In the genomic region with DNA sequence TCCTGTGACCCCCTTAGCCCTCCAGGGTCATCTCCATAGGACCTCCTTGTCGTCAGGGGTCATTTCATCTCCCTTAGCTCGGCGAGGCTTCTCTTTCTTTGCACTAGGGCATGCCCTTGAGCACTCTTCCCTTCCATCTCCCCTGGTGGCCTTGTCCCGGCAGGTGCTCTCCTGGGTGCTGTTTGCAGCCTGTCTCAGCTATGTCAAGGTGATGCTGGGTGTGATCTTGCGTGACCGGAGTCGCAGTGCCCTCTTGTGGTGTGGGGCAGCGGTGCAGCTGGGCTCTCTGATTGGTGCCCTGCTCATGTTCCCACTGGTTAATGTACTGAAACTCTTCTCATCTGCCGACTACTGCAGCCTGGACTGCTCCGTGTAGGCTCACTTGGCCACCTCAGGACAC, we compare ENCODE assay signal across 9 mouse cellular contexts. TPM values are rescaled to one million over a fixed set of nuclear protein-coding genes. Genes with fewer than 3 reads are reported as not detected.
DNase-seq lines count a peak whose midpoint lies in the region; ATAC-seq and TF ChIP-seq lines count a peak whose summit lies in the region.
"Had no signal": no experiment of that assay in that cellular context is flagged by ENCODE, and none has a peak within 500 bp of the region (broad histone marks: within the 10 kb centered on the region; RNA-seq: fewer than 3 reads in every experiment).

No protein-coding gene starts in this region.

- no peak overlapping the region for H3K4me3 ChIP-seq in forebrain, postnatal 0 days (ENCODE audit: low read depth, low read length)
- H3K4me3 ChIP-seq in forebrain, embryonic 10.5 days: no peak overlapping the region
- no peak overlapping the region for H3K4me3 ChIP-seq in lung, embryonic 14.5 days (ENCODE audit: low read depth, low read length)
- H3K4me3 ChIP-seq: lung, embryonic 15.5 days had no signal

- no peaks in the 10 kb centered on the region for H3K27me3 ChIP-seq in forebrain, postnatal 0 days (ENCODE audit: insufficient read depth, low read length)
- H3K27me3 ChIP-seq in forebrain, embryonic 10.5 days (ENCODE audit: poor library complexity, severe bottlenecking): peaks cover under 1% of the 10 kb centered on the region; the same call in 1 of the 2 replicates
- H3K27me3 ChIP-seq in lung, embryonic 14.5 days (ENCODE audit: insufficient read depth, low read length): no peaks in the 10 kb centered on the region

- ATAC-seq in forebrain, postnatal 0 days: peak; percentile 52; the same call in 1 of the 2 replicates
- ATAC-seq in lung, embryonic 14.5 days (ENCODE audit: insufficient read depth): no peak
- ATAC-seq in inflammation-experienced regulatory T-cells, adult 6 months: no peak

- no peak overlapping the region for H3K27ac ChIP-seq in forebrain, postnatal 0 days (ENCODE audit: low read depth, low read length)
- H3K27ac ChIP-seq in forebrain, embryonic 10.5 days: no peak overlapping the region
- no peak overlapping the region for H3K27ac ChIP-seq in lung, embryonic 14.5 days (ENCODE audit: low read depth)
- H3K27ac ChIP-seq: lung, embryonic 15.5 days had no signal

- H3K4me1 ChIP-seq in forebrain, postnatal 0 days (ENCODE audit: insufficient read depth): no peaks in the 10 kb centered on the region
- peaks cover 22% of the 10 kb centered on the region for H3K4me1 ChIP-seq in forebrain, embryonic 10.5 days
- H3K4me1 ChIP-seq in lung, embryonic 14.5 days (ENCODE audit: insufficient read depth): no peaks in the 10 kb centered on the region

- H3K4me2 ChIP-seq in forebrain, postnatal 0 days (ENCODE audit: low read depth): no peak overlapping the region
- H3K4me2 ChIP-seq in lung, embryonic 14.5 days: no peak overlapping the region
- H3K4me2 ChIP-seq: lung, embryonic 15.5 days had no signal

- 66% methylated on average over 10 of the region's 10 CpGs for WGBS in forebrain, postnatal 0 days
- WGBS in forebrain, embryonic 10.5 days: 60% methylated on average over 10 of the region's 10 CpGs
- 48% methylated on average over 10 of the region's 10 CpGs for WGBS in lung, embryonic 14.5 days

- peak; percentile 22 for DNase-seq in forebrain, postnatal 0 days
- DNase-seq in forebrain, embryonic 10.5 days (ENCODE audit: extremely low spot score, low spot score): no peak
- DNase-seq in lung, embryonic 14.5 days: no peak
- no peak for DNase-seq in lung, postnatal 10 days
- peak; percentile 41 for DNase-seq in NIH3T3 (ENCODE audit: low read depth)
- peak; percentile 42 for DNase-seq in lung, postnatal 14 days
- no peak for DNase-seq in heart, adult 9 months (ENCODE audit: low spot score in 2 of 2)

- no peak overlapping the region for H3K9ac ChIP-seq in forebrain, postnatal 0 days
- no peak overlapping the region for H3K9ac ChIP-seq in lung, embryonic 14.5 days
- H3K9ac ChIP-seq: lung, embryonic 15.5 days had no signal

- H3K36me3 ChIP-seq in forebrain, postnatal 0 days (ENCODE audit: insufficient read depth): no peaks in the 10 kb centered on the region
- H3K36me3 ChIP-seq in forebrain, embryonic 10.5 days (replicated peaks): no peaks in the 10 kb centered on the region
- no peaks in the 10 kb centered on the region for H3K36me3 ChIP-seq in lung, embryonic 14.5 days (ENCODE audit: insufficient read depth)
- H3K36me3 ChIP-seq: lung, embryonic 15.5 days had no signal

- no peaks in the 10 kb centered on the region for H3K9me3 ChIP-seq in forebrain, postnatal 0 days (ENCODE audit: low read length)
- H3K9me3 ChIP-seq in forebrain, embryonic 10.5 days: no peaks in the 10 kb centered on the region
- no peaks in the 10 kb centered on the region for H3K9me3 ChIP-seq in lung, embryonic 14.5 days (ENCODE audit: low read depth, low read length)
- H3K9me3 ChIP-seq: lung, embryonic 15.5 days had no signal

- peak; percentile 71 for TF ChIP-seq CTCF in forebrain, postnatal 0 days (IDR thresholded peaks at IDR 0.05; ENCODE audit: low read depth)
- peak; percentile 63 for TF ChIP-seq CTCF in lung, embryonic 14.5 days (IDR thresholded peaks at IDR 0.05; ENCODE audit: low read depth)

RNA-seq across cellular contexts. Expression of gene Slc52a3, which starts 11.5 kb away (rescaled TPM):
- 0.92 and 2.2 TPM in 2 replicates for total RNA-seq in forebrain, postnatal 0 days (2014; rRNA removed)
- polyA plus RNA-seq in forebrain, postnatal 0 days (2015; fragmentation: Nextera tagmentation; extraction: Ambion mirVana): 2.0 TPM in 2 replicates
- 0.69 and 0.79 TPM in 2 replicates for polyA plus RNA-seq in forebrain, embryonic 10.5 days (2016; fragmentation: Nextera tagmentation; extraction: Ambion mirVana)
- polyA plus RNA-seq in lung, embryonic 14.5 days (2014; fragmentation: Nextera tagmentation; extraction: Ambion mirVana): 0.72 and 1.5 TPM in 2 replicates
- polyA plus RNA-seq in inflammation-experienced regulatory T-cells, adult 6 months (2017; shearing (Covaris generic)): 10 to 100 TPM in 1 of 3 experiments, 1 to 10 TPM in 2; 5.3 to 16.5 (median 8.9) TPM

RNA-seq across cellular contexts. Expression of gene Fam110a, which starts 27.8 kb away (rescaled TPM):
- total RNA-seq in forebrain, postnatal 0 days (2014; rRNA removed): 17.2 and 24.3 TPM in 2 replicates
- polyA plus RNA-seq in forebrain, postnatal 0 days (2015; fragmentation: Nextera tagmentation; extraction: Ambion mirVana): 41.2 and 47.7 TPM in 2 replicates
- polyA plus RNA-seq in forebrain, embryonic 10.5 days (2016; fragmentation: Nextera tagmentation; extraction: Ambion mirVana): 60.3 and 70.4 TPM in 2 replicates
- polyA plus RNA-seq in lung, embryonic 14.5 days (2014; fragmentation: Nextera tagmentation; extraction: Ambion mirVana): 29.3 and 29.4 TPM in 2 replicates
- 10 to 100 TPM; 16.4 to 27.4 (median 18.3) TPM for polyA plus RNA-seq in inflammation-experienced regulatory T-cells, adult 6 months (2017; shearing (Covaris generic))

Comparison
In these comparisons a context has a peak if more than half of its experiments do, and no peak if none do; other contexts are left out.
1. DNase-seq: peak in forebrain, postnatal 0 days (single experiment), NIH3T3 (single experiment) and lung, postnatal 14 days (single experiment); none in forebrain, embryonic 10.5 days (single experiment), lung, embryonic 14.5 days (single experiment), lung, postnatal 10 days (single experiment) and heart, adult 9 months (0 of 2).